Mouse (Mus musculus) gastrocnemius, postnatal 36 days (tissue): ENCODE data around the gene Pet100. TPM values are rescaled to one million over a fixed set of nuclear protein-coding genes. Genes with fewer than 3 reads are reported as not detected.

Experiments used
- DNase-seq, 2 experiments: peaks; one replicate each; pipeline ENCODE4 v3.0.0; 2022
- intact Hi-C: fragments of 180-260 bp; cut with DNase I; formaldehyde crosslinking; loops from one replicate; pipeline ENCODE4 v1.15.1; 2025
- total RNA-seq, 2 experiments: library from RNA; stranded (reverse); gene quantifications; 2 replicates each; pipeline ENCODE4 v1.2.3; 2021

Pet100 gene
- total RNA-seq, 2 experiments from 2014 or later = 73.8 to 77.0 TPM

DNA sequence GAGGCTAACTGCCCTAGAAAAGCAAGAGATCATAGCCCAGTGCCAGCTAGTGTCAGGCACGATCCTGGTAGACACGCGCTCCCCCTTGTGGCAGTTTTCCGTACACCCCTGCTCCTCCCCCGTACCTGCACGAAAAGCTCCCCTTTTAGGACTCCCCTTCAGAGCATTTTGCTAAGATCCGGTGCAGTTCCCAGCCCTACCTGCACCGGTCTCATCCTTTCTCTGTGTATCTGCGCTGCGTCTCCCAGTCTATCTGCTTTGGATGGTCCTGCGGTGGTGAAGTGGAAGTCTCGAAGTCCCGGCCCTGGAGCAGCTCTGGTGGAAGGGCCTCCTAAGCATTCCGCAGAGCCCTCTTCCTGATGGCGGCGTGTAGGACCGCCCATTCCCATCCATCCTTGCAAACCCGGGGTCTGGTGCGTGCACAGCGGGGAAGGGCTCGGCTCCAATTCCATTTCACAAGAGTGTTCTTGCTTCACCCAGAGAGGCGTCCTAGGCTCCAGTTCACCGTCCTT is 50.7 kb downstream of the Pet100 start, which contains the start of gene Fcor:
Gene Fcor (minus strand): TSS at position 383 of the 512 bp plus-strand sequence.
- peak; percentile 71 for DNase-seq
- intact Hi-C loops = loop anchor here (1.0 to 10.0 kb wide), 3 partner anchors 45 to 207 kb away; partner anchors contain the start of genes Pcp2 and Pex11g

DNA sequence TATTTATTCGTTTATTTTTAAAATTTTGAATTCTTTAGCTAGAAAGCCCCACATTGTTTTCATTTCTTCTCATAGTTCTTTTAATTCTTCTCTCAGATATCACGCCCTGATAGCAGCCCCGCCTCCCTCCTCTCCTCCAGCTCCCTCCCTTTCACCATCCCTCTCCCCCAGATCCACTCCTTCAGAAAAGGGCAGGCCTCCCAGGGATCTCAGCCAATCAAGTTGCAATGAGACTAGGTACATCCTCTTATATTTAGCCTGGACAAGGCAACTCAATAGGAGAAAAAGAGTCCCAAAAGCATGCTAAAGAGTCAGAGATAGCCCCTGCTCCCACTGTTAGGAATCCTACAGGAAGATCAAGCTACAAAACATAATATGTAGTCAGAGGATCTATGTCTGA is 53.3 kb downstream of the Pet100 start:
- no peak for DNase-seq
- intact Hi-C loops = loop anchor here (5.0 to 10.0 kb wide), 2 partner anchors 47 to 210 kb away; partner anchors contain the start of genes Pcp2 and Pex11g

Other genes with a start within 250 kb of the Pet100 start
- gene Arhgef18, start 228.5 kb upstream of the Pet100 start, total RNA-seq = 1 to 10 TPM; 7.9 to 9.1 TPM
- 1 to 10 TPM; 2.4 to 3.5 TPM for gene Pex11g, start 153.9 kb upstream of the Pet100 start, total RNA-seq
- under 1 TPM in 1 of 2 experiments, not detected in 1; 0.15 TPM for gene Tex45, start 150.7 kb upstream of the Pet100 start, total RNA-seq
- 10 to 100 TPM; 28.8 to 29.1 TPM for gene Zfp358, start 128.4 kb upstream of the Pet100 start, total RNA-seq
- gene Mcoln1, start 121.1 kb upstream of the Pet100 start, total RNA-seq = 10 to 100 TPM; 21.3 to 23.0 TPM
- 10 to 100 TPM in 1 of 2 experiments, 1 to 10 TPM in 1; 8.4 to 10.4 TPM for gene Pnpla6, start 106.2 kb upstream of the Pet100 start, total RNA-seq
- not detected for gene C330021F23Rik, start 53.6 kb upstream of the Pet100 start, total RNA-seq
- gene Camsap3, start 34.3 kb upstream of the Pet100 start, total RNA-seq = under 1 TPM; 0.36 to 0.54 TPM
- 10 to 100 TPM in 1 of 2 experiments, 1 to 10 TPM in 1; 10.0 to 10.8 TPM for gene Xab2, start 232 bp upstream of the Pet100 start, total RNA-seq
- gene Pcp2, start 4.0 kb downstream of the Pet100 start, total RNA-seq = not detected
- gene Stxbp2, start 9.4 kb downstream of the Pet100 start, total RNA-seq = 1 to 10 TPM; 2.4 to 3.0 TPM
- 1 to 10 TPM; 2.0 to 2.3 TPM for gene Retn, start 34.2 kb downstream of the Pet100 start, total RNA-seq
- not detected for gene Mcemp1, start 44.2 kb downstream of the Pet100 start, total RNA-seq
- gene Fcor, start 50.8 kb downstream of the Pet100 start, total RNA-seq = not detected
- 10 to 100 TPM; 16.3 to 16.8 TPM for gene Trappc5, start 54.8 kb downstream of the Pet100 start, total RNA-seq
- not detected for gene Fcer2a, start 72.6 kb downstream of the Pet100 start, total RNA-seq
- not detected for gene Clec4g, start 99.1 kb downstream of the Pet100 start, total RNA-seq
- under 1 TPM; 0.22 to 0.31 TPM for gene Cd209a, start 127.4 kb downstream of the Pet100 start, total RNA-seq
- gene Cd209e, start 232.8 kb downstream of the Pet100 start, total RNA-seq = not detected